Mouse (Mus musculus): Measurements from ENCODE around the gene Tk1. TPM values are rescaled to one million over a fixed set of nuclear protein-coding genes. Genes with fewer than 3 reads are reported as not detected.
"Not testable (repeated sequence)": the region's sequence is repeated elsewhere in the genome, so short reads cannot be mapped to it uniquely, and the experiment has no call there.

Gene Tk1
- polyA plus RNA-seq, 1 experiment from 2014 or later: 114 TPM

- 90% methylated on average over 7 of the region's 7 CpGs for WGBS
- Histone ChIP-seq H3K9ac (ENCODE audit: low read length) (peak overlapping the region; percentile 33; the same call in 1 of the 2 replicates), H3K27ac (ENCODE audit: low read length) (peak overlapping the region; percentile 94), H3K4me2 (ENCODE audit: low read depth, low read length) (no peak overlapping the region), H3K9me3 (replicated peaks; ENCODE audit: control insufficient read depth, low read length) (no peaks in the 10 kb centered on the region), H3K4me3 (ENCODE audit: low read length) (no peak overlapping the region), H3K36me3 (ENCODE audit: control insufficient read depth, insufficient read depth) (peaks cover 48% of the 10 kb centered on the region), H3K4me1 (ENCODE audit: control insufficient read depth, insufficient read depth, low read length) (peaks cover 50% of the 10 kb centered on the region), H3K27me3 (ENCODE audit: control insufficient read depth, insufficient read depth, low read length) (no peaks in the 10 kb centered on the region)
- no peak for ATAC-seq (replicated peaks; ENCODE audit: extremely low read depth, insufficient read depth, low FRiP score)
Measured at GRCm38 (mm10) chr11:117820173-117820572, 5.7 kb downstream of the Tk1 start.

GRCm38 (mm10) chr11:117819095-117819494 is 6.8 kb downstream of the Tk1 start:
- Histone ChIP-seq H3K27ac (ENCODE audit: low read length) (peak overlapping the region; percentile 94), H3K36me3 (ENCODE audit: control insufficient read depth, insufficient read depth) (peaks cover 54% of the 10 kb centered on the region), H3K4me3 (ENCODE audit: low read length) (no peak overlapping the region), H3K9me3 (replicated peaks; ENCODE audit: control insufficient read depth, low read length) (no peaks in the 10 kb centered on the region), H3K27me3 (ENCODE audit: control insufficient read depth, insufficient read depth, low read length) (no peaks in the 10 kb centered on the region), H3K4me2 (ENCODE audit: low read depth, low read length) (peak overlapping the region; percentile 43), H3K9ac (ENCODE audit: low read length) (peak overlapping the region; percentile 48), H3K4me1 (ENCODE audit: control insufficient read depth, insufficient read depth, low read length) (peaks cover 53% of the 10 kb centered on the region)
- 50% methylated on average over 8 of the region's 8 CpGs for WGBS
- ATAC-seq (replicated peaks; ENCODE audit: extremely low read depth, insufficient read depth, low FRiP score): peak; percentile 79

GRCm38 (mm10) chr11:117816389-117816996 is 9.4 kb downstream of the Tk1 start:
- Histone ChIP-seq H3K4me3 (ENCODE audit: low read length) (no peak overlapping the region), H3K27me3 (ENCODE audit: control insufficient read depth, insufficient read depth, low read length) (no peaks in the 10 kb centered on the region), H3K9me3 (replicated peaks; ENCODE audit: control insufficient read depth, low read length) (no peaks in the 10 kb centered on the region), H3K36me3 (ENCODE audit: control insufficient read depth, insufficient read depth) (peaks cover 54% of the 10 kb centered on the region), H3K4me2 (ENCODE audit: low read depth, low read length) (no peak overlapping the region), H3K9ac (ENCODE audit: low read length) (no peak overlapping the region), H3K4me1 (ENCODE audit: control insufficient read depth, insufficient read depth, low read length) (peaks cover 40% of the 10 kb centered on the region), H3K27ac (ENCODE audit: low read length) (no peak overlapping the region)
- no peak for ATAC-seq (replicated peaks; ENCODE audit: extremely low read depth, insufficient read depth, low FRiP score)
- 88% methylated on average over 12 of the region's 13 CpGs for WGBS

- H3K4me2 ChIP-seq (ENCODE audit: low read depth, low read length); H3K9me3 ChIP-seq (replicated peaks; ENCODE audit: control insufficient read depth, low read length); H3K27ac ChIP-seq (ENCODE audit: low read length); H3K27me3 ChIP-seq (ENCODE audit: control insufficient read depth, insufficient read depth, low read length); H3K4me3 ChIP-seq (ENCODE audit: low read length); ATAC-seq (replicated peaks; ENCODE audit: extremely low read depth, insufficient read depth, low FRiP score); H3K9ac ChIP-seq (ENCODE audit: low read length): not testable (repeated sequence)
- 78% methylated on average over 9 of the region's 9 CpGs for WGBS
- Histone ChIP-seq H3K4me1 (ENCODE audit: control insufficient read depth, insufficient read depth, low read length) (peaks cover 46% of the 10 kb centered on the region), H3K36me3 (ENCODE audit: control insufficient read depth, insufficient read depth) (peaks cover 53% of the 10 kb centered on the region)
Measured at GRCm38 (mm10) chr11:117815850-117816249, 10.0 kb downstream of the Tk1 start.

GRCm38 (mm10) chr11:117814704-117815366 is 11.1 kb downstream of the Tk1 start:
- no peak overlapping the region for H3K4me3 ChIP-seq (ENCODE audit: low read length)
- no peaks in the 10 kb centered on the region for H3K27me3 ChIP-seq (ENCODE audit: control insufficient read depth, insufficient read depth, low read length)
- H3K36me3 ChIP-seq (ENCODE audit: control insufficient read depth, insufficient read depth): peaks cover 45% of the 10 kb centered on the region
- peaks cover 45% of the 10 kb centered on the region for H3K4me1 ChIP-seq (ENCODE audit: control insufficient read depth, insufficient read depth, low read length)
- H3K9me3 ChIP-seq (replicated peaks; ENCODE audit: control insufficient read depth, low read length): no peaks in the 10 kb centered on the region
- 82% methylated on average over 6 of the region's 6 CpGs for WGBS
- H3K27ac ChIP-seq (ENCODE audit: low read length): peak overlapping the region; percentile 60
- no peak overlapping the region; the same call in 1 of the 2 replicates for H3K9ac ChIP-seq (ENCODE audit: low read length)
- ATAC-seq (replicated peaks; ENCODE audit: extremely low read depth, insufficient read depth, low FRiP score): no peak
- H3K4me2 ChIP-seq (ENCODE audit: low read depth, low read length): no peak overlapping the region

- Histone ChIP-seq H3K4me3 (ENCODE audit: low read length) (no peak overlapping the region), H3K27me3 (ENCODE audit: control insufficient read depth, insufficient read depth, low read length) (no peaks in the 10 kb centered on the region), H3K27ac (ENCODE audit: low read length) (peak overlapping the region; percentile 41; the same call in 1 of the 2 replicates), H3K4me1 (ENCODE audit: control insufficient read depth, insufficient read depth, low read length) (peaks cover 42% of the 10 kb centered on the region), H3K9ac (ENCODE audit: low read length) (no peak overlapping the region), H3K9me3 (replicated peaks; ENCODE audit: control insufficient read depth, low read length) (no peaks in the 10 kb centered on the region), H3K4me2 (ENCODE audit: low read depth, low read length) (no peak overlapping the region), H3K36me3 (ENCODE audit: control insufficient read depth, insufficient read depth) (peaks cover 42% of the 10 kb centered on the region)
- 45% methylated on average over 5 of the region's 5 CpGs for WGBS
- ATAC-seq (replicated peaks; ENCODE audit: extremely low read depth, insufficient read depth, low FRiP score): no peak
Measured at GRCm38 (mm10) chr11:117813867-117814266, 12.0 kb downstream of the Tk1 start.

GRCm38 (mm10) chr11:117810401-117811046 is 15.4 kb downstream of the Tk1 start:
- under 1% methylated on average over 21 of the region's 21 CpGs for WGBS
- Histone ChIP-seq H3K9me3 (replicated peaks; ENCODE audit: control insufficient read depth, low read length) (no peaks in the 10 kb centered on the region), H3K36me3 (ENCODE audit: control insufficient read depth, insufficient read depth) (peaks cover 20% of the 10 kb centered on the region), H3K27me3 (ENCODE audit: control insufficient read depth, insufficient read depth, low read length) (no peaks in the 10 kb centered on the region), H3K4me3 (ENCODE audit: low read length) (peak overlapping the region; percentile 90), H3K4me1 (ENCODE audit: control insufficient read depth, insufficient read depth, low read length) (peaks cover 34% of the 10 kb centered on the region), H3K9ac (ENCODE audit: low read length) (peak overlapping the region; percentile 95), H3K27ac (ENCODE audit: low read length) (peak overlapping the region; percentile 85), H3K4me2 (ENCODE audit: low read depth, low read length) (peak overlapping the region; percentile 79)
- ATAC-seq (replicated peaks; ENCODE audit: extremely low read depth, insufficient read depth, low FRiP score): peak; percentile 76

- Histone ChIP-seq H3K4me2 (ENCODE audit: low read depth, low read length) (peak within 1 kb of the TSS; percentile 79), H3K4me3 (ENCODE audit: low read length) (peak within 1 kb of the TSS; percentile 90), H3K9ac (ENCODE audit: low read length) (peak within 1 kb of the TSS; percentile 95), H3K27ac (ENCODE audit: low read length) (peak within 1 kb of the TSS; percentile 85), H3K4me1 (ENCODE audit: control insufficient read depth, insufficient read depth, low read length) (peaks cover 27% of the 10 kb centered on the region), H3K27me3 (ENCODE audit: control insufficient read depth, insufficient read depth, low read length) (no peaks in the 10 kb centered on the region), H3K36me3 (ENCODE audit: control insufficient read depth, insufficient read depth) (peaks cover 12% of the 10 kb centered on the region), H3K9me3 (replicated peaks; ENCODE audit: control insufficient read depth, low read length) (no peaks in the 10 kb centered on the region)
- ATAC-seq (replicated peaks; ENCODE audit: extremely low read depth, insufficient read depth, low FRiP score): peak; percentile 69
- WGBS: under 1% methylated on average over 75 of the region's 75 CpGs
Measured at GRCm38 (mm10) chr11:117809407-117810311, 16.2 kb downstream of the Tk1 start, which contains the start of the genes Gm20708 and Syngr2. Gm20708 (plus strand) TSS chr11:117809668. Syngr2 (plus strand) TSS chr11:117809668.
